ENCODE assay signal across 8 mouse cellular contexts in genomic region chr9:98601156-98601836, GRCm38 (mm10). TPM values are rescaled to one million over a fixed set of nuclear protein-coding genes. Genes with fewer than 3 reads are reported as not detected.
A peak's percentile ranks its signal among the peaks of the same experiment; 100 is the strongest.
DNase-seq lines count a peak whose midpoint lies in the region; ATAC-seq lines count a peak whose summit lies in the region.

Mrps22 (minus strand) TSS chr9:98601660.

- peaks cover 11% of the 10 kb centered on the region for H3K4me1 ChIP-seq in hindbrain, embryonic 16.5 days (ENCODE audit: control insufficient read depth, insufficient read depth, low read depth, low read length)

- peak within 1 kb of the TSS; percentile 95 for H3K4me3 ChIP-seq in hindbrain, embryonic 16.5 days (ENCODE audit: low read length)
- peak within 1 kb of the TSS; percentile 77 for H3K4me3 ChIP-seq in macrophage (ENCODE audit: inconsistent target)

- ATAC-seq in hindbrain, embryonic 16.5 days = peak; percentile 93

- H3K9me3 ChIP-seq in hindbrain, embryonic 16.5 days (ENCODE audit: control insufficient read depth, low read length) = no peaks in the 10 kb centered on the region

- peaks cover 37% of the 10 kb centered on the region for H3K79me2 ChIP-seq in macrophage (ENCODE audit: inconsistent target)

- H3K9ac ChIP-seq in hindbrain, embryonic 16.5 days (ENCODE audit: low read depth, low read length) = peak within 1 kb of the TSS; percentile 87

- peak; percentile 93 for DNase-seq in ZHBTc4 (ENCODE audit: low read depth, low spot score)
- DNase-seq in cerebellum, postnatal 4 days (ENCODE audit: low spot score in 2 of 2) = peak; percentile 43 to 68
- peak; percentile 78 for DNase-seq in gastrocnemius, adult 18-20 months (ENCODE audit: low spot score)
- DNase-seq in left cerebral cortex, adult 18-20 months (ENCODE audit: low spot score in 2 of 2) = peak; percentile 79 to 84
- DNase-seq in right cerebral cortex, adult 18-20 months = peak; percentile 88
- peak; percentile 71 for DNase-seq in urinary bladder, postnatal 25 days (ENCODE audit: low spot score)

- no peaks in the 10 kb centered on the region for H3K27me3 ChIP-seq in hindbrain, embryonic 16.5 days (replicated peaks; ENCODE audit: control insufficient read depth, insufficient read depth, low read length)

- H3K4me2 ChIP-seq in hindbrain, embryonic 16.5 days (ENCODE audit: low read length) = peak within 1 kb of the TSS; percentile 97

- H3K36me3 ChIP-seq in hindbrain, embryonic 16.5 days (ENCODE audit: control insufficient read depth, insufficient read depth, low read length) = peaks cover 10% of the 10 kb centered on the region; the same call in 1 of the 2 replicates
- peaks cover 17% of the 10 kb centered on the region for H3K36me3 ChIP-seq in macrophage (ENCODE audit: inconsistent target)

- peak within 1 kb of the TSS; percentile 75 for H3K27ac ChIP-seq in hindbrain, embryonic 16.5 days (ENCODE audit: low read depth, low read length)
- H3K27ac ChIP-seq in macrophage = no peak within 1 kb of the TSS

- under 1% methylated on average over 43 of the region's 44 CpGs for WGBS in hindbrain, embryonic 16.5 days
- WGBS in macrophage (ENCODE audit: missing documents) = under 1% methylated on average over 44 of the region's 44 CpGs

RNA-seq across cellular contexts. Expression of gene Mrps22, which starts in this region (rescaled TPM):
- 10 to 100 TPM; 22.3 to 24.0 TPM for total RNA-seq in gastrocnemius, adult 18-20 months (2021)
- polyA plus RNA-seq in hindbrain, embryonic 16.5 days (2015; fragmentation: Nextera tagmentation; extraction: Ambion mirVana) = 49.0 and 53.8 TPM in 2 replicates
- total RNA-seq in left cerebral cortex, adult 18-20 months (2021) = 10 to 100 TPM; 29.3 to 30.0 TPM
- 10 to 100 TPM in 15 of 26 experiments, 1 to 10 TPM in 11; 2.9 to 19.4 (median 12.5) TPM for total RNA-seq in macrophage (2018; cell fraction: chromatin; rRNA removed)
- total RNA-seq in macrophage (2018; cell fraction: cytosol; rRNA removed) = 10 to 100 TPM; 13.3 to 26.5 (median 19.7) TPM
- 10 to 100 TPM in 14 of 26 experiments, 1 to 10 TPM in 12; 4.2 to 18.7 (median 10.3) TPM for total RNA-seq in macrophage (2018; cell fraction: nucleus; rRNA removed)
- polyA plus RNA-seq in macrophage (2018) = 15.9 to 36.4 TPM (median 35.9 TPM) in 3 replicates
